Mouse (Mus musculus) lung, adult 2 months (tissue): ENCODE measurements around the gene Kctd14.

Experiments
- CTCF ChIP-seq: fragments of 200-500 bp; IDR thresholded peaks from 2 replicates; pipeline ENCODE4 v1.5.1; 2011; ENCODE audit warnings: mild to moderate bottlenecking, low read length, control low read depth; ENCODE audit not compliant: insufficient read depth
- POLR2A ChIP-seq: fragments of 200-500 bp; IDR thresholded peaks from 2 replicates; pipeline ENCODE4 v1.6.1; 2011; ENCODE audit warnings: low read depth, mild to moderate bottlenecking, control low read depth, low read length, borderline replicate concordance; ENCODE audit errors: extremely low read depth

DNA sequence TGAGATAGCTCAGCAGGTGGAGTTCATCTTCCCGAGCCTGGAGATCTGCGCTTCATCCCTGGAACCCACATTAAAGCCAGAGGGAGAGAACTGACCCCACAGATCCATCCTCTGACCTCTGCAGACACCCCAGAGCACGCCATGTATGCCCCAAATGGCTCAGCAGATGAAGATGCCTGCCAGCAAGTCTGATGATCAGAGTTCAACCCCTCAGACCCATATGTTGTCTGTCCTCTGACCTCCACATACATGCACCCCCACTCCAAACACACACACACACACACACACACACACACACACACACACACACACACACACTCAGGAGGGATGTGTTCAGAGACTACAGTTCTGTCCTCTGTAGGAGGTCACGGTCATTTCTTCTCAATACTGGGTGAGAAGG lies 34.6 kb upstream of the Kctd14 start:
- no peak for TF ChIP-seq POLR2A
- no peak for TF ChIP-seq CTCF
